Mouse (Mus musculus) right cerebral cortex, postnatal 36 days (tissue): Measurements from ENCODE around the gene Btbd35f6.
"Not testable (repeated sequence)": the region's sequence is repeated elsewhere in the genome, so short reads cannot be mapped to it uniquely, and the experiment has no call there.

Experiments used
- DNase-seq, 2 experiments: peaks; one replicate each; pipeline ENCODE4 v3.0.0; 2022; ENCODE audit warnings: low spot score in 2 of 2, mixed read lengths in 1 of 2

Gene Btbd35f6

GRCm38 (mm10) chrX:33956440-33956839 lies at the start of gene Btbd35f6:
Gene Btbd35f6, minus strand, starts transcription at chrX:33956540.
- DNase-seq, result not testable (repeated sequence)

- not testable (repeated sequence) for DNase-seq
Observed at GRCm38 (mm10) chrX:33986716-33987115, 30.4 kb upstream of the Btbd35f6 start, which contains the start of gene Gm21870. Gene Gm21870, minus strand, starts transcription at chrX:33986816.

- DNase-seq, result not testable (repeated sequence)
Observed at GRCm38 (mm10) chrX:33930216-33930615, 26.1 kb downstream of the Btbd35f6 start.

- not testable (repeated sequence) for DNase-seq
Observed at GRCm38 (mm10) chrX:33928225-33928624, 28.1 kb downstream of the Btbd35f6 start.

- DNase-seq, result not testable (repeated sequence)
Observed at GRCm38 (mm10) chrX:33926344-33926743, 30.0 kb downstream of the Btbd35f6 start.

- not testable (repeated sequence) for DNase-seq
Observed at GRCm38 (mm10) chrX:33925420-33925819, 30.9 kb downstream of the Btbd35f6 start.
